Mouse (Mus musculus) frontal cortex, postnatal 10 days (tissue): Measurements from ENCODE around the gene Ror2.

ENCODE experiments used
- DNase-seq, 2 experiments: peaks; one replicate each; pipeline ENCODE4 v3.0.0; 2022; ENCODE audit warnings: low spot score in 2 of 2, mixed read lengths in 1 of 2

The Ror2 gene

GRCm38 (mm10) chr13:53195951-53196677 is 89.8 kb downstream of the Ror2 start:
- DNase-seq, result no peak

GRCm38 (mm10) chr13:53194306-53194705 is 91.6 kb downstream of the Ror2 start:
- DNase-seq, result no peak

GRCm38 (mm10) chr13:53193713-53194112 is 92.2 kb downstream of the Ror2 start:
- DNase-seq, result no peak

DNA sequence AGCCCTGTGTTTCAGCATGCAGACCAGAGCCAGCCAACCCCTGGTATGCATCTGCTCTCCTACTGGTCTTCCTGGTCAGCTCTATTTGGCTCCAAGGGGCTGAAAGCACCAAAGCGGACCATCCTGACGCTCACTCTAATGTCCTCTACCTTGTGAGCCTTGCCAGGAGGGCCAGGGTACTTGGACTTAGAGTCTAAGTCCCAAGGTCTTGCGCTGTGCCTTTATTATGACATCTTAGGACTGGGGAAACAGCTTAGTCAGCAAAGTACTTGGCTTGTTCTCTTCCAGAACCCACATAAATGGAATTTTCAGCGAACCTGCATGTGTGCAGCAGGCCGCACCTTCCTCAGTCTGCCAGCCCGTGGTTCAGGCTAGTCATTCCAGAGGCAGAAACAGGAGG is 93.6 kb downstream of the Ror2 start:
- DNase-seq, result no peak

GRCm38 (mm10) chr13:53191657-53192056 is 94.3 kb downstream of the Ror2 start:
- DNase-seq, result no peak

DNA sequence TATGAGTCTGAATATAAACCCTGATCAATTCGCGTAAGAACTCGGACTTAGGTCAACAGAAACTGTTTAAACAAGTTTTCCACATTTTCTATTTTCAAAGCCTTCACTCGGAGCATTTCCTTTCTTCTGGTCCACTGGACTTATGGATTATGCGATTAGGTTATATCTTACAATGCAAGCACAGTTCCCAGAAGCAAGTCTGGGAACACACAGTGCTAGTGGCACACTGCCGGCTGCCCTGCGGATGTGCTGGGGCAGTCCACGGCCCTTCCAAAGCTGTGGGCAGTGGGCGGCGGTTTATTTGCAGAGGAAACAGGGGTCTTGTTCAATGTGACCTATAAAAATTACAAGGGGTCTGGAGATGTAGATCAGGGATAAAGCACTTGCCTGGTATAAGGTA is 97.0 kb downstream of the Ror2 start:
- no peak for DNase-seq

DNA sequence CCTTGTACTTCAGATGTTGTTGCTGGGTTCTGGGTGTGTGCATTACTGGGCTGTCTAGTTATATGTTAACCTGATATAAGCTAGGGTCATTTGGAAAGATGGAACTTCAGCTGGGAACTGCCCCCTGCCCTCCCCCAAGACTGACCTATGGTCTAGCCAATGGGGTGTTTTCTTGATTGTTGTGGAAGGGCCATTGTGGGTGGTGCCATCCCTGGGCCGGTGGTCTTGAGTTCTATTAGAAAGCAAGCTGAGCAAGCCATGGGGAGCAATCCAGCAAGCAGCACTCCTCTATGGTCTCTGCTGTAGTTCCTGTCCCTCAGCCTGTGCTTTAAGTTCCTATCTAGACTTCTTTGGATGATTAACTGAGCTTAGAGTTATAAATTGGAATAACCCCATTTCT is 101.1 kb downstream of the Ror2 start:
- DNase-seq, result no peak

GRCm38 (mm10) chr13:53184149-53184548 is 101.8 kb downstream of the Ror2 start:
- DNase-seq, result no peak

- no peak for DNase-seq
These were observed 102.8 kb downstream of the Ror2 start for GRCm38 (mm10) chr13:53183161-53183577.

DNA sequence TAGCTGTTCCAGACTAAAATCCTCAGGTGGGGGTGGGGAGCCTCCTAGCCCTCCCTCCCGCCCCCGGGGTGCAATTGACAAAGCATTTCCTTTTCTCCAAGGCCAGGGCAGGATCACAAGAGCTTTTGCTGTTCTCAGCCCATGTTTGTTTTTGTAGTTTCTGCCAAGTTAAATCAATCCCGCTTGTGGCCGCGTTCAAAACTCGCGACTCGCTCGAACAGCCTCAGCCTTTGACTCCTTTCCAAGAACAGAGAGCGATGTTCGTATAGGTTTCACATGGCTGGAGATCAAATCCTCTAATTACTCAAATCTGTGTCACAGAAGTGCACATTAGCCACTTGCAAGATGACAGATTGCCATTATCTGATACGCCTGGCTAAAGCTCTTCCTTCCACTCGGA is 107.3 kb downstream of the Ror2 start:
- DNase-seq, result no peak

- DNase-seq, result no peak
These were observed 107.8 kb downstream of the Ror2 start for GRCm38 (mm10) chr13:53178171-53178570.

DNA sequence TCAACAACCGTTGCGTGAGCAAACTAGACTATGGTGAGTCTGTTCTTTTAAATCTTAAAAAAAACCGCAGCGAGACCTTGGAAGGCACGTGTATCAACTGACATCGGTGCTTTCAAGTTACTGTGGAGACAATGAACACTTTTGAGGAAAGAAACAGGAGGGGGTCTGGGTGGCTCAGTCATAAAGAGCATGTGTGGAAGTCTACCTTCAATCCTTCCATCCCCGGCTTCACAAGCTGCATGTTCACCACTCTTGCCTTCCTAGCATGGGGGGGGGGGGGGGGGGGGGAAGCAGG is 108.6 kb downstream of the Ror2 start:
- DNase-seq, result no peak

- DNase-seq, result no peak
These were observed 109.1 kb downstream of the Ror2 start for GRCm38 (mm10) chr13:53176695-53177423.

- DNase-seq, result no peak
These were observed 110.9 kb downstream of the Ror2 start for GRCm38 (mm10) chr13:53175041-53175440.

- DNase-seq, result no peak
These were observed 122.3 kb downstream of the Ror2 start for GRCm38 (mm10) chr13:53163671-53164070.

DNA sequence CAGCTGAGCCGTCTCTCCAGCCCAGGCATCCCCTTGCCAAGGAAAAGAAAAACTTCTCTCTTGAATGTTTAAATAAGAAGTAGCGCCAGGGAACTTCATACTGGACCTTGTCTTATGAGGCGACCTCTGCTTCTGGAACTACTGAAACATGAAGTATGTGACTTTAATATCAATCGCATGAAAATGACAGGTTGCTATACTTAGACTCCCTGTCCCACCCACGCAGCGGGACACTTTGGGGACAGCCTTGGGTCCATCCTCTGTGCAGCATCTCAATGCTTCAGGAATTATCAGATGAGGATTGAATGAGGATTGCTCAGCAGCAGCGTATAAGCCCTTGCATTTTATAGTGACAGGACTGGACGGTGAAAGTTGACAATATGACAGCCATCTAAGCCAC is 122.9 kb downstream of the Ror2 start:
- DNase-seq, result no peak

DNA sequence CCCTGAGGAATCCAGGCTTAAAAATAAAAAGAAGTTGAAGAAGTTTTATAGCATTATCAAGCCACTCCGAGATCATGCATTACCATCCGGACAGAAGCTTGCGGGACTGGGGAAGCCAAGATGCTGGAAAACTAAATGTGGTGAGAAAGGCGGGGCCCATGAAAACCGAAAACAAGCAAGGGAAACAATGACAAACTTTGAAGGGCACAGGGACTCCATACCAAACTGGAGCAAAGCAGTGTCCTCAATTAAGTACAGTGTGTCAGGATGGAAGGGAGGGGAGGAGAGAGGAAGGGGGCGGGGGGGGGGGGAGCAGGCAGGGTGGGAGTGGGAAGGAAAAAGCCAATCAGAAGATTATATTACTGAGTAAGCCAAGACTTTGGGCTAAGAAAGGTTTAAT is 126.4 kb downstream of the Ror2 start:
- no peak for DNase-seq

- no peak for DNase-seq
These were observed 127.4 kb downstream of the Ror2 start for GRCm38 (mm10) chr13:53158405-53159005.

GRCm38 (mm10) chr13:53156911-53157310 is 129.0 kb downstream of the Ror2 start:
- no peak for DNase-seq

DNA sequence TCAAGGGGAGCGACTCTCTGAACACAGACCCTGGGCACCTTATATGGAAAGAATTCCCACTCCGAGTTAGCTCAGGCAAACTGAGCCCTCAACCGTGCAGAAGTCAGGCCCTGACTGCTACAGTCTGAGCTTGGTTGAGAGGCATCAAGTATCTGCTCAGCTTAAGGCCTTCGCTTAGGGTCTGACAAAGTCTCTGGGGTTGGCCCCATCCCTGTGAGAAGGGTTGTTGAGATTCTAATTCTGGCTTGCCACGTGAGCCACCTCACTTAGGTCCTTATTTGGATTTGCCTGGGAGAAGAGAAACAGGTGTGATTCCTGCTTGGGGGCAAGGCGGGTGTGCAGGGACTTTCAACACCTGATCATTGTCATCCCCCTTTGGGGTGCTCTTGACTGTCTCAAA is 129.6 kb downstream of the Ror2 start:
- no peak for DNase-seq

DNA sequence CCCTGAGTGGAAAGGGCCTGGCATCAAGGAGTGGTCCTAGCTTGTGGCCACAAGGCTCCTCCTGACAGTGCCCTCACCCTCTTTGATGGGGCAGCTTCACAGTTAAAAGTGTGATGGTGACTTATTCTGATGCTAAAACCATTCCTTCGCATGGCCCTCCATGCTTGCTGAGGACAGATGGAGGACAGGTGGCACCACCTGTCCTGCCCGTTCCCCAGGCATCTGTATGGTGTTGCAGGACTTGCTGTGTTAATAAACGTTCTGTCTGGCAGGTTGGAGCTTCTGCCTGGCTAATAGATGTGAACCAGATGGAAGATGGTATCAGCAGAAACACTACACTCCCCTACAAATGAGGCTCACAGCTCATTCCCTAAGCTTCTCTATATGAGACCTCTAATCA is 140.4 kb downstream of the Ror2 start:
- no peak for DNase-seq

- no peak for DNase-seq
These were observed 142.8 kb downstream of the Ror2 start for GRCm38 (mm10) chr13:53143076-53143475.

- DNase-seq, result no peak
These were observed 143.7 kb downstream of the Ror2 start for GRCm38 (mm10) chr13:53142268-53142667.
